Mouse (Mus musculus) layer of hippocampus, adult 18-20 months (tissue): Measurements from ENCODE around the gene F5. TPM values are rescaled to one million over a fixed set of nuclear protein-coding genes. Genes with fewer than 3 reads are reported as not detected.

Experiments used
- DNase-seq, 2 experiments: peaks; one replicate each; pipeline ENCODE4 v3.0.0; 2022; ENCODE audit warnings: low spot score in 2 of 2
- long read RNA-seq: library from polyadenylated mRNA; stranded (forward); transcript quantifications from one replicate; pipeline ENCODE4 v2.0.0, GENCODE M21; 2021
- total RNA-seq, 2 experiments: library from RNA; stranded (reverse); gene quantifications; 2 replicates each; pipeline ENCODE4 v1.2.3; 2021

Gene F5
- 1 to 10 TPM in 1 of 2 experiments, under 1 TPM in 1; 0.66 to 1.6 TPM for total RNA-seq
- long read RNA-seq, full-length matches to known transcripts = 2 of 3 reads
- long read RNA-seq, partial matches to known transcripts = 1 of 3 reads
- long read RNA-seq, other reads (novel, unspliced or antisense) = 0 of 3 reads

DNA sequence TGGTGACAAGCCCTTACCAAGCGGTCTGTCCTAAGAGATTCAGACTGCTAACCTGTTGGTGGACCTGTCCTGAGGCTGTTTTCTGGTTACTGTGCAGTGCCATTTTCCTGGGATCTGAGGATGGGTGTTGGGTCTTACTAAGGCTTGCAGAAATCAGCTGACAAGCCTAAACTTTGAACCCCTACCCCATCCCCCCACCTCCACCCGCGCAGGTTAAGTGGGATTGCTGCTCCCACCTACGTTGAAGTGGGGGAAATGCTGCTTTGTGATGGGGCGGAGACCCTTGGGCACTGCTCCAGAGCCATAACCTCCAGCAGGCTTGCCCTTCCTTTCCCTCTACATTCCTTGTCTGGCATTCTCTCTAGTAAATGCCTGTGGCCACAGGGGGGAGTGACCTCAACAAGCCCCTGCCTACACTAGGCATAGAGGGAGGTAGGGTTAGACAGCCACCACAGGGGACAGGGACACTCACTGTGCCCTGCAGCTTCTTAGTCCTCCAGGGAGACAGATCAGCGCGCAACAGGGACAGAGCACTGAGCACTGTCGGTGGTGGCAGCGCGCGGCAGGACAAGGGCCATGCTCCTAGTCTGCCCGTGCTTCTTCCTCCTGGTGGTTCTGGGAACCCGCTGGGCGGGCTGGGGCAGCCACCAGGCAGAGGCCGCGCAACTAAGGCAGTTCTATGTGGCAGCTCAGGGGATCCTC, at the start of gene F5:
Gene F5, plus strand, starts transcription at position 452 of the 702 bp plus-strand sequence.
- no peak for DNase-seq

GRCm38 (mm10) chr1:164109763-164110162, 41.9 kb upstream of the F5 start:
- no peak for DNase-seq

DNA sequence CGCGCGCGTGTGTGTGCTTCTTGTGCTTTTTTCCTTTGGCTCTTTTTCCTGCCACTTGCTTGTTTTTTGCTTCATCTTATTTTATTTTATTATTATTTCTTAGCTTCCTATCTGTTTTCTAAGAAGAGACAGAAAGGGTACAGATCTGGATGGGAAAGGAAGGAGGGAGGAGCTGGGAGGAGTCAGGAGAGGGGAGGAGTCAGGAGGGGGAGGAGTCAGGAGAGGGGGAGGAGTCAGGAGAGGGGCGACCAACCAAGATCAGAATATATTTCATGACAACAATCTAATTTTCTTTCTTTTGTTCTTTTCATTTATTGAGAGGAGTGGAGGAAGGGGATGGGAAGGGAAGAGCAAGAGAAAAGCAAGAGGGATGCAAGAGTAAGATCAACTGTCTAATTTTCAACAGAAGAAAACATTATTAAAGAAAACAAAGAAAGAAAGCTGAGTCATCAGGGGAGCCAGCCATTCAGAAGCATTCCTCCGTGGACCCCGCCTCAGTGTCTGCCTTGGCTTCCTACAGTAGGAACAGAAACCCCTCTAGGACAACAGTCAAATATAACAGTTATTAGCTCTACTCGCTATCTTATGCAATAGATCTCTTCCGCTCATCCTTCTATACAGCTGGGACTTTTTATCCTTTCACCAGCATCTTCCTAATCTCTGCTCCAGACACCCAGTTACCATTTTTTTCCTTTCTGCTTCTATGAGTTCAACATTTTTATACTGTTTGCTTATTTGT, 40.9 kb upstream of the F5 start:
- no peak for DNase-seq

DNA sequence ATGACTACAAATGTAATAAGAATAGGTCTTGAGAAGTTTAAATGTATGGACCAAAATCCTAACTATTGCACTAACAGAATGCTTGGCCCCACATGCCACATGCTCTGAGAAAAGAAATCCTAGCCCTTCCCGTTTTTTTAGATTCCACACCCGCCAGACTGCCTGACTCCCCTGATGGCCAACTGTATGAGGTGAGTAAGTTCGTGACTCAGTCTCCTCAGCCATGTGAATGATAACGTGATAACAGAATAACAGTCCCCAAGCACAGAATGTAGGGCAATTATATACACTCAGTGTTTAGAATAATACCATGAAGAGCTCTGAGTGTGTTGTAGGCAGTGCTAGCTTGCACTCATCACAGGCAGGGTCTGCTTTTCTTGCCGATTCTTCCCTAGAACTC, 37.4 kb upstream of the F5 start:
- no peak for DNase-seq

- DNase-seq = no peak
These were observed 36.6 kb upstream of the F5 start, which contains the start of gene Selp for GRCm38 (mm10) chr1:164114947-164115493. Selp (plus strand) TSS chr1:164115264.

- no peak for DNase-seq
These were observed 36.0 kb upstream of the F5 start for GRCm38 (mm10) chr1:164115647-164116046.

- DNase-seq = peak in 1 of 2 experiments; percentile 34
These were observed 33.8 kb upstream of the F5 start for GRCm38 (mm10) chr1:164117869-164118268.

DNA sequence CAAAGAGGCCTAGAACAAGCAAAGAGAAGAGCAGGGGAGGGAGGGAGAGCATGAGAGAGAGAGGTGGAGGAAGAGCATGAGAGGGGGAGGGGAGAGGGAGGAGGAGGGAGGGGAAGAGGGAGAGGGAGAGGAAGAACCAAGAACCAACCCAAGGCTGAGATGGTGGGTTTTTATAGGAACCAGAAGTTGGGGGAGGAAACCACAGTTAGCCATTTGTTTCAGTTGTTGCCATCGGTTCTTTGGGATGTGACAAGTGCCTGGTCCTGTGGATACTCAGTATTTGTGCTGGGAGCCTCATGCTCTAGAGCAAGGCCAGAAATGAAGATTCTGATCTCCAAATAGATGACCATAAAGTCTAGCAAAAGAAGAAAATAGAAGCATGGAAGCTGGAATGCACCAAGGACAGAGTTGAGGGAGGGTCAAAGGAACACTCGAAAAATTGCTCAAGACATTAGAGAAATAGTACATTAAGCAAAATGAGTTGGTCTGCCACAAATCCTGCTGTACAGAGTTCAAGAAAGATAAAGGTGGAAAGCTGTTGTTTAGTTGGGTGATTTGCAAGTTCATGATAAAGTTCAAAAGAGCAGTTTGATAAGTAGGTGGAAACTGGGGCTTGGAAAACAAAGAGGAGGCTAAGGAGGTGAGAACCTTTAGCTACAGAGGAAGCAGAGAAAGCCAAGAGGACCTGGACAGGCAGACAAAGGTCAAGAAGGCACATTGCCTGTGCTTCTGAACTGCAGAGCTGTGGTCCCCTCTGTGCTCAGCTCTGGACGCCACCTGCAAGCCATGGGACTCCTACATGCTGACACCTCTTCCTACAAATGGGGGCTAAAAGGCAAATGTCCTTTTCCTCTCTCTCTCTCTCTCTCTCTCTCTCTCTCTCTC, 31.5 kb upstream of the F5 start:
- no peak for DNase-seq

GRCm38 (mm10) chr1:164120777-164121158, 30.9 kb upstream of the F5 start:
- no peak for DNase-seq

DNA sequence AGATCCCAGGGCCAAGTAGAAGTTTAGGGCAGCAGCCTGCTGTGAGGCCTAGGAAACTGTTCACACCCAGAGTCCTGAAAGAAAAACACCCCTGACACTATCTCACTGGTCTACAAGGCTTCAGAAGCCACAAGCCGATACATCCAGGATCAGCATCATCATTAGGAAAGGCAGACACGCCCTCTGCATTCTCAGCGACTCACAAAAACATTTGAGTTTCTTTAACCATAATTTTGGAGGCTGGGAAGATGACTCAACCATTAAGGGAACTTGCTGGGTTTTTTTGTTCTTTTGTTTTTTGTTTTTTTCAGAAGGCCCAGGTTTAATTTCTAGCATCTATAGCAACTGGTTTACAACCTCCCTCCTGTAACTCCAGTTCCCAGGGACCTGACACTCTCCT, 27.8 kb upstream of the F5 start:
- DNase-seq = no peak

DNA sequence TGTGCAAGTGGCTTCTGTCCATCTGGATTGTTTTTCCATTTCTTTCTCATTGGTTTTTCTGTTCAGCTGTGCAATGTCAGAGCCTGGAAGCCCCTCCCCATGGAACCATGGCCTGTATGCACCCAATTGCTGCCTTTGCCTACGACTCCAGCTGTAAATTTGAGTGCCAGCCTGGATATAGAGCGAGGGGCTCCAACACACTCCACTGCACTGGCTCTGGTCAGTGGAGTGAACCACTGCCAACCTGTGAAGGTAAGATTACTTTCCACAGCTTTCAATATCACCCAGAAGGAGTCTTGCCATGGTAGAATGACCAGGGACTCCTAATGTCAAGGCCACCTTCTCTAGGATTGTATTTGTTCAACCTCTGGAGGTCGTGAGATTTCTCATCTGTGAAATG, 21.6 kb upstream of the F5 start:
- DNase-seq = no peak

DNA sequence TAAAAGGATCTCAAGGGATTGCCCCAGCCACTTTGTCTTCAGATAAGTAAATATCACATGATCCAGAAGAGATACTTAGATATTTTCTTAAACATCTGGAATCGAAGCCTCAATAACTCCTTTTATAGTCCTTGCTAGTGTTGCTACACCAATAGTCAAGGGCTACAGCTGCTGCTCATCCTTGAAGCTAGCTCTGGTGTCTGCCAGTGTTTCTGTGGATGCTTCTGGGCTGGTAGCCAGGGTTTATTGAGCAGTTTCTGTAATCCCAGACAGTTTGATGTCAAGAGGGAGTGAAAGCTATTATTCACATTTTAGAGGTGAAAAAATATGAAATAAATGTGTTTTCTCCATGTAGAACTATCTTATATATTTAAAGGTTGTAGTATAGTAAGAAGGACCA, 19.0 kb upstream of the F5 start:
- no peak for DNase-seq

- DNase-seq = no peak
These were observed 17.5 kb upstream of the F5 start for GRCm38 (mm10) chr1:164134101-164134500.

GRCm38 (mm10) chr1:164135360-164135759, 16.3 kb upstream of the F5 start:
- no peak for DNase-seq

GRCm38 (mm10) chr1:164135960-164136359, 15.7 kb upstream of the F5 start:
- no peak for DNase-seq

- no peak for DNase-seq
These were observed 15.0 kb upstream of the F5 start for GRCm38 (mm10) chr1:164136636-164137035.

- DNase-seq = peak; percentile 50 to 86
These were observed 13.1 kb upstream of the F5 start for GRCm38 (mm10) chr1:164138365-164139130.

DNA sequence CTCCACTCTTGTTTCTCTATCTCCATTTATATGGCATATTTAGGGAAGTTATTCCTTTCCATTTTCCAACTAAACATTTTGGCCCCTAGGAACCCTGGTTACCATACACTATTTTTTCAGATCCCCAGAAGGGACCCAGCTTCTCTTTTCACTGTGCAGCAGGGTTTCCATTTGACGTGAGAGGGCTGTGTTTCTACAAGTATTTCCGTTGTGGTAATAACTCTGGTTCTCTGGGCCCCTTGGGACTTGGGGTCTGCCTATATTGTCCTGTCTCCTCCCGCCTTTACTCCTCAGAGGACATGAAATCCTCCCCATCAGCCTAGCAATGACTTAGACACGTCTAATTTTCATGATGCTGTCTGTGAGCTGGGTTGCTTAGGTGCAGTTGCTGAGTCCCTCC, 12.2 kb upstream of the F5 start:
- DNase-seq = no peak

DNA sequence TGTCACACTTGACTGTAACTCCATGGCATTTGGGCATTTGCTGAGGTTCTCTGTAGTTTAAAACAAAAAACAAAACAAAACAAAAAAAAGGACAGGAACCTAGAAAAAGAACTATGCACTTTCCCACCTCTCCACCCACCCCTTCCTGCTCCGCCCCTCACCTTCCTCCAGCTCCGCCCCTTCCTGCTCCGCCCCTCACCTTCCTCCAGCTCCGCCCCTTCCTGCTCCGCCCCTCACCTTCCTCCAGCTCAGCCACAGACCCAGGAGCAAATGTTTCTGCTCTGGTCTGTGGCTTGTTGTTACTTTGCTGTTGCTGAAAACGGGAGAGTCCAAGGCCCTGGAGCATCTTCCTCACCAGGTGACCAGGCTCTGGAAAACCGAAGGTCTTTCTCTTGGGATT, 2.6 kb upstream of the F5 start:
- no peak for DNase-seq

DNA sequence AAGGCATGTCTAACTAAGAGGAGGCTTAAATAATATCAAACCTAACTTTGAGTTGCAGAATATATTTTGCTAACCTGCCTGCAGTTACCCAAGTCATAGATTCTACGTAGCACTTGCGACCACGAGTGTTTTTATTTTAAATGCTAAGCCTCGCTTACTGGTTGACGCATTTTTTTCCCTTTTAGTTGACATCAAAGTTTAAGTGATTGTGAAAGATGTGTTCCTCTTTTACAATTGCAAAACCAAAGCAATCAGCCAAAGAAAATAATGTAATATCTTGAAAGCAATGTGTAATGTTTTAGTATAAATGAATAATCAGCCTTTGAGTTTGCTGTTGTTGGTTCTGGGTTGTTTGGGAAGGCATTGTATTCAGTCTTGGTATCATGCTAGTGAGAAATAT, 1.2 kb downstream of the F5 start:
- DNase-seq = no peak
